Mouse (Mus musculus): Measurements from ENCODE around the gene Pou5f1.
"Not testable (repeated sequence)": the region's sequence is repeated elsewhere in the genome, so short reads cannot be mapped to it uniquely, and the experiment has no call there.

Gene Pou5f1

GRCm38 (mm10) chr17:35505776-35506175 is at the start of gene Pou5f1:
TSS of gene Pou5f1 (plus strand) at chr17:35506018.
- no peak for DNase-seq (ENCODE audit: low read depth, low spot score)

- DNase-seq (ENCODE audit: low read depth, low spot score), result not testable (repeated sequence)
Measured at GRCm38 (mm10) chr17:35458247-35458646, 47.6 kb upstream of the Pou5f1 start.

DNA sequence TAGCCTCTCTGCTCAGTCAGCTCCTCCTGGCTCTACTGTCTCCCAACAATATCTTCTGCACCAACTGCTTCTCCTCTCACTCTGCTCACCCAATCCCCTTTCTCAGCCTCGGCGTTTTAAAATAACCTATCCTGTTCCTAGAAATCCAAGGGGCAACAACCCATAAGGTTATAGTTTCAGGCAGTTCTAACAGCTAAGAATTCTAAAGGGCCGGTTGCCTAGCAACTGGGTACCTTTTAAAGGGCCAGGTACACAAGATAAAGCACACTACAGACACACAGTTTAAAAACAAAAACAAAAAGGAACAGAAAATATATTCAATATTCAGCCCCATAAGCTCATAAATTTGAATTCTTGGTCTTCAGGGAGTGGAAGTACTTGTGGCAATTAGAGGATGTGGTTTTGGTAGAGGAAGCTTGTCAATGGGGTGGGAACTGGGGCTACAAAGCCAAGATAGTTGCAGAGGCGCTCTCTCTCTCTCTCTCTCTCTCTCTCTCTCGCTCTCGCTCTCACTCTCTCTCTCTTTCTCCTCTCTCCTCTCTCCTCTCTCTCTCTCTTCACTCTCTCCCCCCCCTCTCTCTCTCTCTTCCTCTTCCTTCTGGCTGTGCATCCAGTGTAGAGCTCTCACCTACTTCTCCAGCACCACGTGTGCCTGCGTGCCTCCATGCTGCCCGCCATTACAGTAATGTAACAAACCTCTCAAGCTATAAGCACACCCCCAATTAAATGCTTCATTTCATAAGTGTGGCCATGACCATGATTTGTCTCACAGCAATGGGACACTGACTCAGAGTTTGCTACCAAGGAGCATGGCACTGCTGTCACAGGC is 45.1 kb upstream of the Pou5f1 start:
- not testable (repeated sequence) for DNase-seq (ENCODE audit: low read depth, low spot score)

- peak; percentile 66 for DNase-seq (ENCODE audit: low read depth, low spot score)
Measured at GRCm38 (mm10) chr17:35465651-35466050, 40.2 kb upstream of the Pou5f1 start.

GRCm38 (mm10) chr17:35468936-35469335 is 36.9 kb upstream of the Pou5f1 start:
- not testable (repeated sequence) for DNase-seq (ENCODE audit: low read depth, low spot score)

- peak; percentile 34 for DNase-seq (ENCODE audit: low read depth, low spot score)
Measured at GRCm38 (mm10) chr17:35469842-35470751, 35.7 kb upstream of the Pou5f1 start, which contains the start of gene H2-Q10. TSS of gene H2-Q10 (plus strand) at chr17:35470089.

DNA sequence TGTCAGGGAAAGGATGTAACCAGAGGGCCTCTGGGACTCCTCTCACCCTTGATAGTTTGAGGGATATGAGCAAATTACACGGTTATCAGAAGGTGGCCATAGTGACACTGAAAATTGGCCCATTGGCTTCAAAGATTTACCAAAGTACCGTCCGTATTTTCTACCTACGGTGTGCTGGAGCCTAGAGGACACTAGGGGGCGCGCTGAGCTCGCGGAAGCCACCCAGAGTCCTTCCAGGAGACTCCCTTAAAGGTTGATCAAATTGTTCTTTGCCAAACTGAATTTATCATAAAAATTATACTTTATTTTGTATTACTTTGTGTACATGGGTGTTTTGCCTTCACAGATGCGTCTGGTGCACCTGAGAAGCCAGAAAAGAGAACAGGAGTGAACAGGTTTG is 21.8 kb upstream of the Pou5f1 start:
- DNase-seq (ENCODE audit: low read depth, low spot score), result peak; percentile 66

DNA sequence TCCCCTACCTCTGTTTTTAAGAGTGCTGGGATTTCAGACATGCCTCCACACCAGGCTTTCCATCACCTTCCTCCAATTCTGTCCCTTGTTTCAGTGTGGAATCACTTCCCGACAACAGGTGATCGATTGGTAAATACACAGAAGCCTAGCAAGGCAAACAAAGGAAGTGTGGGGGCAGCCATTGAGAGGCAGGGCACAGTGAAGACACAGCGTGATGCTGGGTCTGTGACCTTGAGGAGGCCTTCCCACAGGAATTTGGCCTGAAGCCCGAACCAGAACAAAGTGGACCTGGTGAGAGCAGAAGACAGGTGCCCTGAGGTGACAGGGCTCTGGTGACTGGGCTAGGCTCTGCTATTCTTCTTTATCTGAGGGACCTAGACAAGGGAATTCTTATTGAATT is 20.1 kb upstream of the Pou5f1 start:
- no peak for DNase-seq (ENCODE audit: low read depth, low spot score)

GRCm38 (mm10) chr17:35486726-35487125 is 19.1 kb upstream of the Pou5f1 start:
- DNase-seq (ENCODE audit: low read depth, low spot score), result no peak

- no peak for DNase-seq (ENCODE audit: low read depth, low spot score)
Measured at GRCm38 (mm10) chr17:35488041-35488440, 17.8 kb upstream of the Pou5f1 start.

DNA sequence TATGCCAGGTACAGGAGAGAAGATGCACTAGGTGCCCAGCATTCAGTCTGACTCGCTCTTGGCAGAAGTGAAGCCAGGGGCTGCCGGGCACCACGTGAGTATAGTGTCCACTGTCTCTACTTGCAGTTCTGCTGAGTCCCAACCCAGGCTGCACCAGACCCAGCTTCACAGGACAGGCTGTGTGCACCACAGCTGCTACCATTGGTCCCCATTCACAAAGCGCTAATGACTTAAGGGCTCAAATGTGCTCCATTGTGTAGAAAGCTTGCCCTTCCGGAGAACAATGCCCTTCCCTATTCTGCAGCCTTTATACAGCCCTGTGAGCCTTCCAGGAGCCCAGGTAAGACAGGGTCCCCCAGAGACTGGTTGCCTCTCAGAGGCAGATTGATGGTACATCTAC is 15.5 kb upstream of the Pou5f1 start:
- DNase-seq (ENCODE audit: low read depth, low spot score), result no peak

DNA sequence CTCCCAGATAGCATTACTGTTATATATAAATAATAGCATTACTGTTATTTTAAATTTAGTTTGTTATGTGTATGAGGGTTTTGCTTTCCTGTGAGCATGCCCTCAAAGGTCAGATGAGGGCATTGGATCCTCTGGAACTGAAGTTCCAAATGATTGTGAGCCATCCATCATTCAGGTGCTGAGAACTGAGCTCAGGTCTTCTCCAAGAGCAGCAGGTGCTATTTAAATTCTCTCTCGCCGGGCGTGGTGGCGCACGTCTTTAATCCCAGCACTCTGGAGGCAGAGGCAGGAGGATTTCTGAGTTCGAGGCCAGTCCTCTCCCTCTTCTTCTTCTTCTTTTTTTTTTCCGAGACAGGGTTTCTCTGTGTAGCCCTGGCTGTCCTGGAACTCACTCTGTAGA is 8.7 kb upstream of the Pou5f1 start:
- DNase-seq (ENCODE audit: low read depth, low spot score), result no peak

DNA sequence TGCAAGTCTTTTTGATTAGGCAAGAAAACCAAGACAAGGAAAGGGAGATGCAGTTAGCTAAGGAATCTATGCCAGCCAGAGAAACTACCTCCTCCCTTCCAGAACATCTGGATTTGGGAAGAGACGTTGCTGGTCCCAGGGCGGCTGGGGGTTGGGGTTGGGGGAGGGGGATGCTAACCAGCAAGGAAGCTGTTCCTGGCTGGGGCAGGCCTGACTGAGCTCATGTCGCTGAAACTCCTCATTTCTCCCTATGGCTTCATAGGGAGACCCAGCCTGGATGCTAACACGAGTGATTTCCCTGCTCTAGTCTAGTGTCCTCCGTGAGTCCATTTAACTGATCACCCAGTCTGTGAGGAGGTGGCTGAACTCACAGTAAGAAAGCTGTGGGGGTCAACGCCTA is 3.6 kb upstream of the Pou5f1 start:
- no peak for DNase-seq (ENCODE audit: low read depth, low spot score)

GRCm38 (mm10) chr17:35502762-35503161 is 3.1 kb upstream of the Pou5f1 start:
- no peak for DNase-seq (ENCODE audit: low read depth, low spot score)

- DNase-seq (ENCODE audit: low read depth, low spot score), result no peak
Measured at GRCm38 (mm10) chr17:35503849-35504248, 2.0 kb upstream of the Pou5f1 start.

GRCm38 (mm10) chr17:35504628-35505481 is 963 bp upstream of the Pou5f1 start:
- DNase-seq (ENCODE audit: low read depth, low spot score), result no peak

GRCm38 (mm10) chr17:35506881-35507280 is 1.1 kb downstream of the Pou5f1 start:
- no peak for DNase-seq (ENCODE audit: low read depth, low spot score)

GRCm38 (mm10) chr17:35507556-35508260 is 1.9 kb downstream of the Pou5f1 start:
- DNase-seq (ENCODE audit: low read depth, low spot score), result peak; percentile 44

GRCm38 (mm10) chr17:35508279-35508678 is 2.5 kb downstream of the Pou5f1 start:
- not testable (repeated sequence) for DNase-seq (ENCODE audit: low read depth, low spot score)

DNA sequence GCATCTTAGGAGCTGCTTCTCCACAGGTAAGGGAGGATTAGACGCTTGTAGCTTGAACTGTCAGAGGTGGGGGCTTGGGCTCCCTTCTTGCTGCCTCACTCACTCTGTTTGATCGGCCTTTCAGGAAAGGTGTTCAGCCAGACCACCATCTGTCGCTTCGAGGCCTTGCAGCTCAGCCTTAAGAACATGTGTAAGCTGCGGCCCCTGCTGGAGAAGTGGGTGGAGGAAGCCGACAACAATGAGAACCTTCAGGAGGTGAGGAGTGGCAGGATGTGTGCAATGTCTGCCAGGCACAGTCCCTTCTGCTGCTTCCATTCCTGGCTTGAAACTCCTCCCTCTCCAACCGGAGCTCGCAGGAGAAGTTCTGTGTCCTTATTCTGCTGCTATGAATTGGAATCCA is 3.5 kb downstream of the Pou5f1 start:
- peak; percentile 64 for DNase-seq (ENCODE audit: low read depth, low spot score)

All from CD4-positive helper T cell, adult 2 months (primary cell).